ENCODE assay signal across 7 mouse cellular contexts in genomic region chr6:124661995-124662394, GRCm38 (mm10). TPM values are rescaled to one million over a fixed set of nuclear protein-coding genes. Genes with fewer than 3 reads are reported as not detected.
DNase-seq lines count a peak whose midpoint lies in the region; ATAC-seq and TF ChIP-seq lines count a peak whose summit lies in the region.

No protein-coding gene starts in this region.

- intact Hi-C loops in left cerebral cortex, postnatal 4 days (cut with DNase I): no loop called here

- H3K4me3 ChIP-seq in lung, embryonic 14.5 days (ENCODE audit: low read depth, low read length): peak overlapping the region; percentile 58
- peak overlapping the region; percentile 83 for H3K4me3 ChIP-seq in embryonic fibroblast, embryonic 13.5 days (ENCODE audit: insufficient read depth, low read length)
- H3K4me3 ChIP-seq in limb, embryonic 11.5 days (ENCODE audit: low read depth, low read length): peak overlapping the region; percentile 71
- H3K4me3 ChIP-seq in olfactory bulb, adult 2 months (ENCODE audit: insufficient read depth, low read depth, low read length): peak overlapping the region; percentile 83

- peak overlapping the region; percentile 80 for H3K27ac ChIP-seq in lung, embryonic 14.5 days (ENCODE audit: low read depth)
- H3K27ac ChIP-seq in embryonic fibroblast, embryonic 13.5 days (ENCODE audit: insufficient read depth, low read length): peak overlapping the region; percentile 11; the same call in 1 of the 2 replicates
- no peak overlapping the region; the same call in 1 of the 2 replicates for H3K27ac ChIP-seq in limb, embryonic 11.5 days (replicated peaks; ENCODE audit: low read depth, low read length)
- no peak overlapping the region; the same call in 1 of the 2 replicates for H3K27ac ChIP-seq in olfactory bulb, adult 2 months (ENCODE audit: insufficient read depth, low read depth, low read length)

- peak overlapping the region; percentile 53 for H3K9ac ChIP-seq in lung, embryonic 14.5 days
- H3K9ac ChIP-seq in limb, embryonic 11.5 days (ENCODE audit: low read length): peak overlapping the region; percentile 54

- ATAC-seq in lung, embryonic 14.5 days (ENCODE audit: insufficient read depth): no peak
- ATAC-seq in limb, embryonic 11.5 days (ENCODE audit: insufficient number of reproducible peaks, low FRiP score, low TSS enrichment, low read depth): no peak

- H3K4me1 ChIP-seq in lung, embryonic 14.5 days (ENCODE audit: insufficient read depth): no peaks in the 10 kb centered on the region
- peaks cover 4% of the 10 kb centered on the region; the same call in 1 of the 2 replicates for H3K4me1 ChIP-seq in embryonic fibroblast, embryonic 13.5 days (ENCODE audit: control insufficient read depth, insufficient read depth, low read length)
- no peaks in the 10 kb centered on the region for H3K4me1 ChIP-seq in limb, embryonic 11.5 days (ENCODE audit: control insufficient read depth, insufficient read depth, low read length)
- peaks cover 9% of the 10 kb centered on the region for H3K4me1 ChIP-seq in olfactory bulb, adult 2 months (ENCODE audit: control insufficient read depth, insufficient read depth, low read length)

- H3K9me3 ChIP-seq in lung, embryonic 14.5 days (ENCODE audit: low read depth, low read length): no peaks in the 10 kb centered on the region
- no peaks in the 10 kb centered on the region for H3K9me3 ChIP-seq in limb, embryonic 11.5 days (ENCODE audit: control insufficient read depth, low read length)

- no peak for DNase-seq in lung, embryonic 14.5 days
- no peak for DNase-seq in lung, postnatal 14 days
- DNase-seq in limb, embryonic 11.5 days (ENCODE audit: low spot score): no peak
- DNase-seq in frontal cortex, postnatal 36 days (ENCODE audit: low spot score in 2 of 2): no peak
- no peak for DNase-seq in left cerebral cortex, postnatal 4 days

- no peaks in the 10 kb centered on the region for H3K27me3 ChIP-seq in lung, embryonic 14.5 days (ENCODE audit: insufficient read depth, low read length)
- no peaks in the 10 kb centered on the region for H3K27me3 ChIP-seq in limb, embryonic 11.5 days (ENCODE audit: control insufficient read depth, insufficient read depth, low read length)

- no peak for TF ChIP-seq CTCF in lung, embryonic 14.5 days (IDR thresholded peaks at IDR 0.05; ENCODE audit: low read depth)
- TF ChIP-seq CTCF in embryonic fibroblast, embryonic 13.5 days (IDR thresholded peaks at IDR 0.05; ENCODE audit: borderline replicate concordance, insufficient read depth, low read length): no peak
- no peak for TF ChIP-seq CTCF in olfactory bulb, adult 2 months (IDR thresholded peaks at IDR 0.05; ENCODE audit: insufficient read depth, low read depth, low read length)

- 27% methylated on average over 6 of the region's 6 CpGs for WGBS in lung, embryonic 14.5 days
- 32% methylated on average over 6 of the region's 6 CpGs for WGBS in limb, embryonic 11.5 days
- WGBS in olfactory bulb, adult 2 months: 20% methylated on average over 6 of the region's 6 CpGs

- H3K4me2 ChIP-seq in lung, embryonic 14.5 days: peak overlapping the region; percentile 76
- peak overlapping the region; percentile 43 for H3K4me2 ChIP-seq in limb, embryonic 11.5 days (ENCODE audit: low read depth, severe bottlenecking)

- no peaks in the 10 kb centered on the region for H3K36me3 ChIP-seq in lung, embryonic 14.5 days (ENCODE audit: insufficient read depth)
- H3K36me3 ChIP-seq in limb, embryonic 11.5 days (ENCODE audit: control insufficient read depth, insufficient read depth, low read length): no peaks in the 10 kb centered on the region

- TF ChIP-seq POLR2A in embryonic fibroblast, embryonic 13.5 days (IDR thresholded peaks at IDR 0.05; ENCODE audit: low read depth, low read length): no peak
- TF ChIP-seq POLR2A in olfactory bulb, adult 2 months (IDR thresholded peaks at IDR 0.05; ENCODE audit: insufficient read depth, low read depth, low read length): no peak

RNA-seq across cellular contexts. Expression of gene Lpcat3, which starts 0.8 kb away (rescaled TPM):
- 50.3 and 53.1 TPM in 2 replicates for polyA plus RNA-seq in lung, embryonic 14.5 days (2014; fragmentation: Nextera tagmentation; extraction: Ambion mirVana)
- 51.4 and 67.0 TPM in 2 replicates for polyA plus RNA-seq in embryonic fibroblast, embryonic 13.5 days (2011; ENCODE audit: insufficient read length, low read depth, missing spikeins)
- 44.1 and 46.1 TPM in 2 replicates for polyA plus RNA-seq in limb, embryonic 11.5 days (2014; fragmentation: Nextera tagmentation; extraction: Ambion mirVana)
- polyA plus RNA-seq in olfactory bulb, adult 2 months (2012; ENCODE audit: insufficient read depth, insufficient read length, low replicate concordance, missing spikeins): not detected in 2 replicates
- 10 to 100 TPM; 36.9 to 39.8 TPM for total RNA-seq in left cerebral cortex, postnatal 4 days (2021)

RNA-seq across cellular contexts. Expression of gene C1s2, which starts 26.1 kb away (rescaled TPM):
- not detected in 2 replicates for polyA plus RNA-seq in lung, embryonic 14.5 days (2014; fragmentation: Nextera tagmentation; extraction: Ambion mirVana)
- 0.42 TPM in 1 of 2 replicates, not detected in the other for polyA plus RNA-seq in embryonic fibroblast, embryonic 13.5 days (2011; ENCODE audit: insufficient read length, low read depth, missing spikeins)
- polyA plus RNA-seq in limb, embryonic 11.5 days (2014; fragmentation: Nextera tagmentation; extraction: Ambion mirVana): not detected in 2 replicates
- polyA plus RNA-seq in olfactory bulb, adult 2 months (2012; ENCODE audit: insufficient read depth, insufficient read length, low replicate concordance, missing spikeins): not detected in 2 replicates
- 1 to 10 TPM in 1 of 2 experiments, under 1 TPM in 1; 0.28 to 1.0 TPM for total RNA-seq in left cerebral cortex, postnatal 4 days (2021)

RNA-seq across cellular contexts. Expression of gene Emg1, which starts 50.0 kb away (rescaled TPM):
- polyA plus RNA-seq in lung, embryonic 14.5 days (2014; fragmentation: Nextera tagmentation; extraction: Ambion mirVana): 214 and 228 TPM in 2 replicates
- 67.1 and 68.9 TPM in 2 replicates for polyA plus RNA-seq in embryonic fibroblast, embryonic 13.5 days (2011; ENCODE audit: insufficient read length, low read depth, missing spikeins)
- polyA plus RNA-seq in limb, embryonic 11.5 days (2014; fragmentation: Nextera tagmentation; extraction: Ambion mirVana): 244 and 253 TPM in 2 replicates
- polyA plus RNA-seq in olfactory bulb, adult 2 months (2012; ENCODE audit: insufficient read depth, insufficient read length, low replicate concordance, missing spikeins): not detected in 2 replicates
- 10 to 100 TPM; 56.7 to 56.9 TPM for total RNA-seq in left cerebral cortex, postnatal 4 days (2021)

RNA-seq across cellular contexts. Expression of gene Phb2, which starts 50.1 kb away (rescaled TPM):
- polyA plus RNA-seq in lung, embryonic 14.5 days (2014; fragmentation: Nextera tagmentation; extraction: Ambion mirVana): 354 and 377 TPM in 2 replicates
- polyA plus RNA-seq in embryonic fibroblast, embryonic 13.5 days (2011; ENCODE audit: insufficient read length, low read depth, missing spikeins): 249 and 253 TPM in 2 replicates
- polyA plus RNA-seq in limb, embryonic 11.5 days (2014; fragmentation: Nextera tagmentation; extraction: Ambion mirVana): 424 and 427 TPM in 2 replicates
- not detected in 2 replicates for polyA plus RNA-seq in olfactory bulb, adult 2 months (2012; ENCODE audit: insufficient read depth, insufficient read length, low replicate concordance, missing spikeins)
- total RNA-seq in left cerebral cortex, postnatal 4 days (2021): 100 to 1,000 TPM; 169 to 170 TPM

Comparison
In these comparisons a context has a peak if more than half of its experiments do, and no peak if none do; other contexts are left out.
1. H3K27ac ChIP-seq: peak in lung, embryonic 14.5 days (single experiment) and embryonic fibroblast, embryonic 13.5 days (single experiment); none in limb, embryonic 11.5 days (single experiment) and olfactory bulb, adult 2 months (single experiment).
2. RNA of gene Lpcat3, which starts 0.8 kb away (polyA plus RNA-seq): 51.4 to 67.0 TPM in embryonic fibroblast, embryonic 13.5 days, 50.3 to 53.1 TPM in lung, embryonic 14.5 days and 44.1 to 46.1 TPM in limb, embryonic 11.5 days; not detected in olfactory bulb, adult 2 months; every median in the first group is over 10 times any median in the second.
3. Peak in every context shown above with its lines, with median percentiles within 50 percentile points of each other: H3K4me3 ChIP-seq.